Mouse (Mus musculus) hematopoietic stem cell, adult 5-6 weeks (primary cell): ENCODE measurements around the gene Olfr532. TPM values are rescaled to one million over a fixed set of nuclear protein-coding genes. Genes with fewer than 3 reads are reported as not detected.
"Not testable (repeated sequence)": the region's sequence is repeated elsewhere in the genome, so short reads cannot be mapped to it uniquely, and the experiment has no call there.

Experiments
- ATAC-seq, 2 experiments: fragments of 125-278 bp in 1 of 2; replicated peaks in 1 of 2; 2 replicates each; pipeline ENCODE4 v1.8.0; 2016 to 2017; ENCODE audit warnings: inconsistent platforms in 2 of 2, mild to moderate bottlenecking in 2 of 2, moderate number of reproducible peaks in 2 of 2, low read depth in 1 of 2, moderate TSS enrichment in 1 of 2; ENCODE audit not compliant: low FRiP score in 2 of 2, poor library complexity in 2 of 2, severe bottlenecking in 2 of 2, insufficient read depth in 1 of 2, low TSS enrichment in 1 of 2
- total RNA-seq: library from RNA; stranded (forward); fragments of 172-1452, 232-1000 nt; gene quantifications from 2 replicates; pipeline ENCODE4 v1.2.3, GENCODE M21; 2017

Olfr532 gene
- total RNA-seq = not detected in 2 replicates

- no peak for ATAC-seq
Observed at GRCm38 (mm10) chr7:140421539-140421938, at the start of gene Olfr532. Gene Olfr532, minus strand, starts transcription at chr7:140421639.

GRCm38 (mm10) chr7:140463070-140463469, 41.6 kb upstream of the Olfr532 start, which contains the start of gene Olfr533:
Gene Olfr533, plus strand, starts transcription at chr7:140463370.
- ATAC-seq = not testable (repeated sequence)

GRCm38 (mm10) chr7:140443141-140443540, 21.7 kb upstream of the Olfr532 start:
- no peak for ATAC-seq

- no peak for ATAC-seq
Observed at GRCm38 (mm10) chr7:140402818-140403217, 18.6 kb downstream of the Olfr532 start, which contains the start of gene Olfr531. Gene Olfr531, minus strand, starts transcription at chr7:140402918.

- no peak for ATAC-seq
Observed at GRCm38 (mm10) chr7:140376911-140377310, 44.5 kb downstream of the Olfr532 start.

GRCm38 (mm10) chr7:140376231-140376630, 45.2 kb downstream of the Olfr532 start, which contains the start of gene Olfr530:
Gene Olfr530, minus strand, starts transcription at chr7:140376331.
- no peak for ATAC-seq

- no peak for ATAC-seq
Observed at GRCm38 (mm10) chr7:140374300-140374699, 47.1 kb downstream of the Olfr532 start.

Other genes with a start within 250 kb of the Olfr532 start
- not detected in 2 replicates for gene Olfr523, start 248.4 kb downstream of the Olfr532 start, total RNA-seq
- not detected in 2 replicates for gene Olfr524, start 215.7 kb downstream of the Olfr532 start, total RNA-seq
- gene Cd163l1, start 203.4 kb downstream of the Olfr532 start, total RNA-seq = not detected in 2 replicates
- gene 5830411N06Rik, start 174.4 kb downstream of the Olfr532 start, total RNA-seq = 0.50 TPM in 1 of 2 replicates, not detected in the other
- not detected in 2 replicates for gene Olfr525, start 100.8 kb downstream of the Olfr532 start, total RNA-seq
- not detected in 2 replicates for gene Olfr527, start 87.6 kb downstream of the Olfr532 start, total RNA-seq
- gene Olfr60, start 60.0 kb downstream of the Olfr532 start, total RNA-seq = not detected in 2 replicates
- not detected in 2 replicates for gene Olfr530, start 45.3 kb downstream of the Olfr532 start, total RNA-seq
- gene Olfr531, start 18.7 kb downstream of the Olfr532 start, total RNA-seq = not detected in 2 replicates
- not detected in 2 replicates for gene Olfr533, start 41.7 kb upstream of the Olfr532 start, total RNA-seq
- not detected in 2 replicates for gene Olfr535, start 62.6 kb upstream of the Olfr532 start, total RNA-seq
- not detected in 2 replicates for gene Olfr536, start 85.8 kb upstream of the Olfr532 start, total RNA-seq
- not detected in 2 replicates for gene Olfr538, start 146.2 kb upstream of the Olfr532 start, total RNA-seq
- gene Olfr46, start 179.6 kb upstream of the Olfr532 start, total RNA-seq = not detected in 2 replicates
- not detected in 2 replicates for gene Olfr61, start 207.3 kb upstream of the Olfr532 start, total RNA-seq
- not detected in 2 replicates for gene Olfr53, start 224.8 kb upstream of the Olfr532 start, total RNA-seq
- gene Olfr539, start 238.3 kb upstream of the Olfr532 start, total RNA-seq = not detected in 2 replicates